Mouse (Mus musculus) mature B cell (primary cell): Measurements from ENCODE around the gene Sdc1.

ENCODE experiments used
- in situ Hi-C: fragments of 300-500 bp; cut with MboI; formaldehyde crosslinking; loops from 2 replicates; pipeline ENCODE4 v1.14.3; 2019

The Sdc1 gene

GRCm38 (mm10) chr12:8781681-8782378 lies 10.7 kb downstream of the Sdc1 start:
- in situ Hi-C loops = no loop called here

GRCm38 (mm10) chr12:8782565-8782964 lies 11.4 kb downstream of the Sdc1 start:
- in situ Hi-C loops = no loop called here

DNA sequence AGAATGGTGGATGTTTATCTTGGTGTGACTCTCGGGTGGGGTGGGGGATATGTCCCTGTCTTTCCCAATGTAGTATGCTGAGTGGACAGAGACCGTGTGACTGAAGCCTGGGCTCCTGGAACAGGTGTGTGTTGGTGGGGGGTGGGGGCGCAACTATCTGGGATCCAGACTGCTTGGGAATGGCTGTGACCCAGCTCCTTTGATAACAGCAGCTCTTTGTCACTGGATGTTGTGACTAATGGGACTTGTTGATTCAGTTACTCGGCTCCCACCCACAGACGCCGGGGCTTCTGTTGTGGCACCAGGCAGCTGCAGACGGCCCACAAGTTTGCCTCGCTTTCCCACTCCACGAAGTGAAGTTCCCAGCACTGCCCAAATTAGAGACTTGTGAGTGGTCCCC lies 13.1 kb downstream of the Sdc1 start:
- in situ Hi-C loops = no loop called here

GRCm38 (mm10) chr12:8786476-8786875 lies 15.4 kb downstream of the Sdc1 start:
- in situ Hi-C loops = no loop called here

DNA sequence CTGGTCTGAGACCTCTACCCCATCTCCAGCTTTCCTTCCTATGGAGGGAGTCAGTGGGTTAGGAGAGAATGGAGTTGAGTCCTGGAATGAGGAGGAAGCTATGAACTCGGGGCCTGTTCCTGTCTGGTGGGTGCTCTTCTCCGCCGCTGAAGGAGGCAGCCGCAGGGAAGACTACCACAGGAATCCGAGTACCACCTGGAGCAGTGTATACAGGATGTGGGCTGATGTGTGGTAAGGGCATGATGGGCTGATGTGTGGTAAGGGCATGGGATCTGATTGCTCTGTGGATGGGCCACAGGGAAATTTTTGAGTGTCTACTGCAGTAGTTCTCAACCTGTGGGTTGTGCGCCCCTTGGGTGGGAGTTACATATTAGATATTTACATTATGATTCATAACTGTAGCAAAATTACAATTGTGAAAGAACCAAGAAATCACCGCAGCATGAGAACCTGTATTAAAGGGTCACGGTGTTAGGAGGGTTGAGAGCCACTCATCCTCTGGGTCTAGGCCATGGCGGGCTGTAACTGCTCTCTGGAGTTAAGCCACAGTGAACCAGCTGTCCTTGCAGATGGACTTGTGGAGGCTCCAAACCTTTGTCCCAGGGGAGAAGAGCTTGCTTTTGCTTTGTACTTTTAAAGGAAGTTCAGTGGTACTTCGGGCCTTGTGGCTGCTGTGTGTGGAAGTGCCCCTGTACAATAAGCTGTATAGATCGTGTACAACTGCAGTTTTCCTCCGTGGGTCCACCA lies 16.0 kb downstream of the Sdc1 start:
- in situ Hi-C loops = no loop called here

GRCm38 (mm10) chr12:8788469-8788868 lies 17.3 kb downstream of the Sdc1 start:
- in situ Hi-C loops = no loop called here

GRCm38 (mm10) chr12:8790615-8791014 lies 19.5 kb downstream of the Sdc1 start:
- in situ Hi-C loops = no loop called here

DNA sequence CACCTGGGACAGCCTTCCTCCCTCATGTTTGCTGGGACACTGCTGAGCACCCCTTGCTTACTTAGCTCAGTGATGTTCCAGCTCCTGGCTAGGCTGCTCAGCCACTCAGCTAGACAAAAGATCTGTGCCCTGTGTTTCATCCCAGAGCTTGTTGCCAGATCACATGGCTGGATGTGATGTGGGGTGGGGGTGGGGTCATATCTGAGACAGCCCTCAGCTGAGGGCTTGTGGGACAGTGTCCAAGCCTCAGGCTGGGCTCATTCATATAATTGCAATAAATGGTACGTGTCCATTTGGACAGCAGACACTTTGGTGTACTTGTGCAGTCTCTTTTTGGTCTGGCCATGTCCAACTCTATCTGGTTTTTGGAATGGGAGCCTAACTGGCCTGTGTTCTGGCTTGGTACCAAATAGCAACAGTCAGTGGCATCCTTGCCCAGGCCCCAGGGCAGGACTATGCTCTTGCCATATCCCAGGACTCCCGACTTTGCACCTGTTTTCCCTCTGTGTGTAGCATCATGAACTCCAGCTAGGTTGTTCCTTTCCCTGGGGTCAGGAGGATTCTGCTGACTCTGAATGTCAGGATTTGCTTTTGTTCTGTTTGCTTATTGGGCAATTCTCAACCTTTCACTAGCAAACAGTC lies 22.4 kb downstream of the Sdc1 start:
- in situ Hi-C loops = no loop called here

DNA sequence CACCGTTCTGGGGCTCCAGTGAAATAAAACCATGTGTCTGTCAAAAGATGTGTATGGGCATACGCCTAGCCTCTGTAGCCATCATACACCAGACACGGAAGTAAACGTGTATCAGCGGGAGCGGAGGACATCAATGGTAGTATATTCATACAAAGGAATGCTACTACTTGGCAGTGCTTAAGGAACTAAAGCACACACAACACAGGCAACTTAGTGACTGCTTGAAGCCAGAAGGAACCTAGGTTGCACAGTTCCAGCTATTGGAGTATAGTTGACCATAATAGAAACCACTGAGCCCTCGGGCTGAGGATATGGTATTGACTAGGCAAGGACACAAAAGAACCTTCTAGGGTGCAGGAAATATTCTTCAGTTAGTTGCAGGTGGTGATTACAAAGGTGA lies 26.8 kb downstream of the Sdc1 start:
- in situ Hi-C loops = no loop called here

GRCm38 (mm10) chr12:8798486-8799020 lies 27.4 kb downstream of the Sdc1 start:
- in situ Hi-C loops = no loop called here

- in situ Hi-C loops = no loop called here
Observed at GRCm38 (mm10) chr12:8803421-8804076, 32.4 kb downstream of the Sdc1 start.

DNA sequence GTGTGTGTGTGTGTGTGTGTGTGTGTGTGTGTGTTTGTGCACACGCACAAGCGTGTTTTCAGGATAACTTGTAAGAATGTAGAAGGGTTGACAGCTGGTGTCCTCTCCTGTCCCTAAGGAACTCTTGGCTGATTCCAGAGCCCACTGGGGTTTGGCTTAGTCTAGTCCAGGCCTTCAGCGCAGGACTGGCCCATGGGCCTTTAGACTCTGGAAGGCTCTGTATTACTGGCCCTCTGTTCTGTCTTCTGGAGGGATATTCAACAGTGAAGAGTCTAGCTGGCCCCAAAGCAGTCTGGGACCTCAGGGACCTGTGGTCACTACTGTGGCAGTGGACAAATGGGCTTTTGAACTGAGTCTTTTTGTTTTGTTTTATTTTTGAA lies 32.9 kb downstream of the Sdc1 start:
- in situ Hi-C loops = no loop called here

DNA sequence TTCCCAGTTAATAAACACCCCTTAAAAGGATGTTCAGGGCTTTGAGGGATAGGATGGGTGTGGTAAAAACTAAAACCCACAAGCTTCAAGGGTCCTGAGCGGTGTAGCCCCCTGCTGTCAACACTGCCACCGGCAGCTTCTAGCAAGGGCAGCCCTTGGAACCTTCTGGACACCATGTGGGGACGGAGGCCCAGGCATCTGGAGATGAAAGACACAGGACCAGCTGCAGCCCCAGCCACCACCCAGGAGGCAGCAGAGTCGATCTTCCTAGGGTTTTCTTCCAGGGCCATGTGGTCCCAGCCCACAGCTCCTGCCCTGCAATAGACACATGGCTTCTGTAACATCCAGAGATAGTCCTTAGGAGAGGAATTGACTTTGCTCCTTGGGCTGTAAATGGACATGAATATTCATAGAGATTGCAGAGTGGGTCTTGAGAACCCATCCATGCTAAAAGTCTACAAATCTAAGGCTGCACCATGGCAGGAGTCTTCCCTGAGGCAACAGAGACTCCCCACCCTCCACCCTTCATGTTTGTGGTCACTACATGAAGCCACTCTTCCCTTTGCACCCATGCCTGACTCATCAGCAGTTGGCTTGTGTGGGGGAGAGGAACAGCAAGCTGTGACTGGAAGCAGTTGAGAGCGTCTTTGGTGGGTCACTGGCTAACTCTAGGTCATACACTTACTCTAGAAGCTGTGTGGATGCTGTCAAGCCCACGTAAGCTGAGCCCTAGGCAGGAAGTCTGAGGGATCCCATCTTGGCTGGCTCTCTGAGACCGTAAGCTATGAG lies 34.0 kb downstream of the Sdc1 start:
- in situ Hi-C loops = no loop called here

GRCm38 (mm10) chr12:8809086-8809485 lies 38.0 kb downstream of the Sdc1 start:
- in situ Hi-C loops = no loop called here

- in situ Hi-C loops = no loop called here
Observed at GRCm38 (mm10) chr12:8809626-8810025, 38.5 kb downstream of the Sdc1 start.

GRCm38 (mm10) chr12:8810966-8811365 lies 39.8 kb downstream of the Sdc1 start:
- in situ Hi-C loops = no loop called here

- in situ Hi-C loops = no loop called here
Observed at GRCm38 (mm10) chr12:8811441-8811871, 40.3 kb downstream of the Sdc1 start.

GRCm38 (mm10) chr12:8811894-8812560 lies 40.9 kb downstream of the Sdc1 start:
- in situ Hi-C loops = no loop called here

DNA sequence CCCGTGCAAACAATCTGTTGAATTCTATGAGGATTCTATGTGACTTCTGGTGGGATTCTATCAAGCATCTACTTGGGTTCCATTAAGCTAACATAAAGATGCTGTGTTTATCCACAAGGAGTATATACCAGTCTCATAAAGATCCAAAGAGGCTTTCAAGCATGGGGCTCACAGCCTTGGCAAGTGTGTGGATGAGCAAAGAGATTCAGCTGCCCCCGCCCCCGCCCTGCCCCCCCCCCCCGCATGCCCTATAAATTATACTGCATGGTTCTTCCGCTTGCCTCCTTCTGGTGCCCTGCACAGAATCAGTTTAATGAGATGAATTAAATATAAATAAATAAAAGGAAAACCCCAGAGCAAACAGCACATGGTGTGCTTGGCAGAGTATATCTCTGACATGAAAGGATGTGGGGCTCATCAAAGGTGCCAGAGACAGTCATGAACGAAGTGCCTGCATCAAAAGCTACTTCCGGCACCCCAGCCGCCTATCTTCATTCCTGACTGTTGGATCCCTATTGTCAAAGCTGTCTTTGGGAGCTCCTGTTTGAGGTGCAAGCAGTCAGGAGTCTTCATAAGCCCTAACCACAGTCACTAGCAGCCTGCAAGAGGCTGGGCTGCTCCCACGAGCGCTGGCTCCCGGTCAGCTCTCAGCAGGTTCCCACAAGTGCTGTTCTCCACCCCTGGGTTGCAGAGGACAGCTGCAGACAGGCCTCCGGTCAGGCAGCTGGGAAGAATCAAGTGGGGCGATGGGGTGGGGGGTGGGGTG lies 46.5 kb downstream of the Sdc1 start:
- in situ Hi-C loops = no loop called here

GRCm38 (mm10) chr12:8818233-8818672 lies 47.1 kb downstream of the Sdc1 start:
- in situ Hi-C loops = no loop called here
